Mouse (Mus musculus) kidney, adult 11 months (tissue): ENCODE results near the gene Gm3854.

Experiments used
- DNase-seq: peaks from one replicate; pipeline ENCODE4 v3.0.0; 2022

Gene Gm3854

DNA sequence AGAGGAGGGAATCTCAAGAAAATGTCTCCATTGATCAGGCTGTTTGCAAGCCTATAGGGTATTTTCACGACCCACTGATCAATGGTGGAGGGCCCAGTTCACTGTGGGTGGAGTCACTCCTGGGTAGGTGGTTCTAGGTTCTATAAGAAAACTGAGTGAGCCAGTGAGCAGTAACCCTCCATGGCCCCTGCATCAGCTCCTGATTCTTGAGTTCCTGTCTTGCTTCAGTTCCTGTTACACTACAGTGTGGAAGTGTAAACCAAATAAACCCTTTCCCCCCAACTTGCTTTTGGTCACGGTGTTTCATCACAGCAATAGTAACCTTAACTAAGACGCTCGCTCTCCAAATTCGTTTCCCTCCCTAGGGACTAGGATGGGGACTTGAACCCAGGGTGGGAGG is 45.4 kb downstream of the Gm3854 start:
- no peak for DNase-seq

DNA sequence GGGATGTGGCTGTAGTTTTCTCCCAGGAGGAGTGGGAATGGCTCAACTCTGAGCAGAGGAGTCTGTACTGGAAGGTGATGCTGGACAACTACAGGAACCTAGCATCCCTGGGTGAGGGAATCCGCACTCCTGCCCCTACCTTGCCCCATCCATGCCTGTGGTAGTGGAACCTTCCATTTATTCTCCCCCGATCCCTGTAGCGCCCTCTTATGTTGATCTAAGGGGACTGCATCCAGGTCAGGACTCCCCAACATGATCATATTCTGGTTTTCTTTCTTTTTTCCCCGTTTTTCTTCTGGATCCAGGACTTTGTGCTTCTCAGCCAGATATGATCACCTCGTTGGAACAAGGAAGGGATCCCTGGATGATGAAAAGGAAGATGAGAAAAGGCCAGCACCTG is 45.9 kb downstream of the Gm3854 start:
- no peak for DNase-seq

GRCm38 (mm10) chr7:6397996-6398975 is 54.7 kb downstream of the Gm3854 start, which contains the start of gene Smim17:
TSS of gene Smim17 (plus strand) at chr7:6398715.
- peak; percentile 14 for DNase-seq
